Mouse (Mus musculus): ENCODE results near the gene Bmpr1b. TPM values are rescaled to one million over a fixed set of nuclear protein-coding genes. Genes with fewer than 3 reads are reported as not detected.

Gene Bmpr1b
- total RNA-seq, 4 experiments from 2014 or later: 0.49 to 1.2 (median 1.1) TPM

GRCm38 (mm10) chr3:142113208-142113607 is 56.0 kb downstream of the Bmpr1b start:
- no peak for DNase-seq

- DNase-seq: no peak
Measured at GRCm38 (mm10) chr3:142106227-142106626, 63.0 kb downstream of the Bmpr1b start.

- DNase-seq: no peak
Measured at GRCm38 (mm10) chr3:142104027-142104805, 65.0 kb downstream of the Bmpr1b start.

- no peak for DNase-seq
Measured at GRCm38 (mm10) chr3:142103622-142104021, 65.6 kb downstream of the Bmpr1b start.

GRCm38 (mm10) chr3:142099151-142099550 is 70.1 kb downstream of the Bmpr1b start:
- no peak for DNase-seq

GRCm38 (mm10) chr3:142094049-142094448 is 75.2 kb downstream of the Bmpr1b start:
- no peak for DNase-seq

- DNase-seq: no peak
Measured at GRCm38 (mm10) chr3:142089684-142090083, 79.5 kb downstream of the Bmpr1b start.

- no peak for DNase-seq
Measured at GRCm38 (mm10) chr3:142085938-142086337, 83.3 kb downstream of the Bmpr1b start.

- no peak for DNase-seq
Measured at GRCm38 (mm10) chr3:142084091-142084490, 85.1 kb downstream of the Bmpr1b start.

GRCm38 (mm10) chr3:142077723-142078302 is 91.4 kb downstream of the Bmpr1b start:
- DNase-seq: no peak

GRCm38 (mm10) chr3:142071601-142072000 is 97.6 kb downstream of the Bmpr1b start:
- DNase-seq: no peak

- DNase-seq: no peak
Measured at GRCm38 (mm10) chr3:142066792-142067346, 102.4 kb downstream of the Bmpr1b start.

GRCm38 (mm10) chr3:142065111-142065510 is 104.1 kb downstream of the Bmpr1b start:
- no peak for DNase-seq

GRCm38 (mm10) chr3:142063536-142064226 is 105.5 kb downstream of the Bmpr1b start:
- no peak for DNase-seq

GRCm38 (mm10) chr3:142061267-142061666 is 108.0 kb downstream of the Bmpr1b start:
- DNase-seq: no peak

GRCm38 (mm10) chr3:142059890-142060289 is 109.3 kb downstream of the Bmpr1b start:
- DNase-seq: no peak

- DNase-seq: no peak
Measured at GRCm38 (mm10) chr3:142050681-142051080, 118.5 kb downstream of the Bmpr1b start.

GRCm38 (mm10) chr3:142049610-142050009 is 119.6 kb downstream of the Bmpr1b start:
- no peak for DNase-seq

GRCm38 (mm10) chr3:142049093-142049492 is 120.1 kb downstream of the Bmpr1b start:
- DNase-seq: no peak

- DNase-seq: no peak
Measured at GRCm38 (mm10) chr3:142048493-142048892, 120.7 kb downstream of the Bmpr1b start.

- no peak for DNase-seq
Measured at GRCm38 (mm10) chr3:142043463-142043862, 125.8 kb downstream of the Bmpr1b start.

- no peak for DNase-seq
Measured at GRCm38 (mm10) chr3:142043006-142043405, 126.2 kb downstream of the Bmpr1b start.

- no peak for DNase-seq
Measured at GRCm38 (mm10) chr3:142040345-142040744, 128.9 kb downstream of the Bmpr1b start.

Data from adrenal gland, adult 8-10 months (tissue).